Mouse (Mus musculus) adrenal gland, postnatal 4 days (tissue): ENCODE measurements around the gene Ube2l6. TPM values are rescaled to one million over a fixed set of nuclear protein-coding genes. Genes with fewer than 3 reads are reported as not detected.

Experiments
- DNase-seq, 2 experiments: peaks; one replicate each; pipeline ENCODE4 v3.0.0; 2021 to 2022; ENCODE audit warnings: low spot score in 2 of 2, mixed read lengths in 2 of 2
- long read RNA-seq, 2 experiments: library from polyadenylated mRNA; stranded (forward); transcript quantifications; one replicate each; pipeline ENCODE4 v2.0.0; 2021
- total RNA-seq, 2 experiments: library from RNA; stranded (reverse); gene quantifications; 2 replicates each; pipeline ENCODE4 v1.2.3; 2021

Gene Ube2l6
- total RNA-seq, result 10 to 100 TPM; 31.1 to 35.4 TPM
- long read RNA-seq, experiment 1, transcript Ube2l6-201 (4 exons, 1,560 nt), result major isoform, 58 of 66 reads
- long read RNA-seq, experiment 1, partial matches to known transcripts, result 1 of 66 reads
- long read RNA-seq, experiment 1, other reads (novel, unspliced or antisense), result 7 of 66 reads
- long read RNA-seq, experiment 2, transcript Ube2l6-201 (4 exons, 1,560 nt), result major isoform, 34 of 35 reads
- long read RNA-seq, experiment 2, partial matches to known transcripts, result 0 of 35 reads
- long read RNA-seq, experiment 2, other reads (novel, unspliced or antisense), result 1 of 35 reads

GRCm38 (mm10) chr2:84798493-84798921 lies at the start of gene Ube2l6:
Gene Ube2l6, plus strand, starts transcription at chr2:84798828.
- DNase-seq, result peak; percentile 32 to 55

DNA sequence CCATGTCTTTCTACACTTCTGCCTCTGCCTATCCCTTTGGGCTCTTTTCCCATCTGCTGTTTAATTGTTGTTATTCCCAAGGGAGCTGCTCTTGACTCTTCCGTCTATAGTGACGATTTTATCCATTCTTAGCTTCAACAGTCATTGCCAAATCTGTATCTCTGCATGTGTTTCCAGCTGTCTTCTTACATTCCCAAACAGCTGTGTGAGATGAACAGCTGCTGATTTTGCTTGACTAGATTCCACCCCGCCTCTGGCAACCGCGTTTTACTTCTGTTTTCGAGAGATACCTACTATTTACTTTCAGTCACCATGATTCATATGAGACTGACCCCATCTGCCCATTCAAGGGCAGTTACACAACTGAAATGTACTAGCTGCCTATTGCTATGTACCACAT lies 48.5 kb upstream of the Ube2l6 start:
- DNase-seq, result no peak

- no peak for DNase-seq
Measured at GRCm38 (mm10) chr2:84756245-84756644, 42.4 kb upstream of the Ube2l6 start.

DNA sequence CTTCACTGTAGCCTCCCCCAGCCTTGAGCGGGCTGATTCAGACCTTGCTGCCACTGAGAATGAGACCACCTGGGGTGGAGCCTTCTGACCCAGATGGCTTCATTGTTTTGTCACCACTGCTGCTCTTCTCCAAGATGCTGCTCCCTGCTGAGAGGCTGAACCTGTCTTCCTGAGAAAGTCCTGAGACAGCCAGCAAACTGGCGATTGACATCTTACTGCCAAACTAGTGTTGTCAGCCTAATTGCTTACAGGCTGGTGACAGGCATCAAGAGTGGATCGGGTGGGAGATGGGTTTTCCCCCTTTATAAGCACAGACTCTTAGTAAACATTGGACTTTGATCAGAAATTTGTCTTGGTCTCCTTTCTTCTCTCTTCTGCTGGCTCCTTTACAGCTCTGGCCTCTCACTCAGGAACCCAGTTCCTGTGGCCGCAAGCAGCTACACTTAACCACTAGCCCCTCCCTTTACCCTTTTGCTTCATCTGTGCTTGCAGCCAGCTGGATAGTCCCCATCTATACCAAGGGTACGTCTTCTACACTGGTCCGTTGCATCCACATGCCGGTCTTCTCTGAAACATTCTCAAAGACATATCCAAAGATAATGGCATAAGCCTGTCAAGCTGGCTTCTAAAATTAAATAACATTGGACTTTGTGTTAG lies 41.5 kb upstream of the Ube2l6 start:
- no peak for DNase-seq

GRCm38 (mm10) chr2:84758542-84759127 lies 40.0 kb upstream of the Ube2l6 start:
- DNase-seq, result no peak

DNA sequence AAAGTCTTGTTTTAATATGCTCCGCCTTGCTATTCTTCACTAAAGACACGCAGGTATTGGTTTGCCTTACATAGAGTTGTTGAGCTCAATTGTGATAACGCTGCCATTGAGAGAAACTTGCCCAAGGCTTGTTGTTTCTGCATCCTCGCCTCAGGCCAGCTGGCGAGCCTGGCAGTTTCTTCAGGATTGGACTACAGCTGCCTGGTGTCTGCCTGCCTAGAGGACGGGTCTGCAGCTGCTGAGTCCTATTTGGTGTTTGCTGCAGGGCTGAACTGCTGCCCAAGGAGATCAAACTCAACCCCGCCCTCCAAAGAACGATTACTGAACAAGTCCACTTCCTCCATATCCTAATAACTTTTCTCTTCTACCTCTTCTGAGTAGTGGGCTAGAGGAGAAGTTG lies 37.9 kb upstream of the Ube2l6 start:
- no peak for DNase-seq

DNA sequence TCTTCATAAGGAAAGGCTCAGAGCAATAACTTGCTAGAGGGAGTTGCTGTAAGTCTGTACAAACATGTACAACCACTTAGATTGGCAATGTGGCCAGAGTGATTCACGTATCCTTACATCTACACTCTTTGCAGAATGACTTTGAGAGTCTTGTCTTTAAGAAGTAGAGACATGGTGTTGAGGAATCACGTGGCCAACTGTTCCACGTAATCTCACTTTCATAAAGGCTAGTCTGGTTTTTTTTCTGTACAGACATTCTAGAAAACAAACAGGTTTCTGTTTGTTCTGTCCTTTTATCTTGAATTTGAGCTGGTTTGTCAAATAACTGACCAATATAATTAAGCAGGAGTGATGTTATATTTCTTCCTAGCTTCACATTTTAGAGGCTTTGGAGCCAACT lies 37.3 kb upstream of the Ube2l6 start:
- no peak for DNase-seq

- DNase-seq, result no peak
Measured at GRCm38 (mm10) chr2:84761840-84762239, 36.8 kb upstream of the Ube2l6 start.

DNA sequence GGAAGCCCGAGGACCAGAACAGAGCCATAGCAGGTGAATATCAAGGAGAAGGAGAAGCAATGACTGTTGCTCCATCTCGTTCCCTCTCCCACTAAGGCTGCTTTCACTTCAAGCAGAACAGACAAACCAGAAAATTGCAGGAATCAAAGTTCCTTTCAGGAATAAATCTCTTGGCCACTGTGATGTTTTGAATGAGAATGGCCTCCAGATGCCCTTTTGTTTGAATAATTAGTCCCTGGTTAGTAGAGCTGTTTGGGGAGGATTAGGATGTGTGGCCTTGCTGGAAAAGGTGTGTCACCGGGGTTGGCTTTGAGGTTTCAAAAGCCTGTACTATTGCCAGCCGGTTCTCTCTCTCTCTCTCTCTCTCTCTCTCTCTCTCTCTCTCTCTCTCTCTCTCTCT lies 36.3 kb upstream of the Ube2l6 start:
- no peak for DNase-seq

DNA sequence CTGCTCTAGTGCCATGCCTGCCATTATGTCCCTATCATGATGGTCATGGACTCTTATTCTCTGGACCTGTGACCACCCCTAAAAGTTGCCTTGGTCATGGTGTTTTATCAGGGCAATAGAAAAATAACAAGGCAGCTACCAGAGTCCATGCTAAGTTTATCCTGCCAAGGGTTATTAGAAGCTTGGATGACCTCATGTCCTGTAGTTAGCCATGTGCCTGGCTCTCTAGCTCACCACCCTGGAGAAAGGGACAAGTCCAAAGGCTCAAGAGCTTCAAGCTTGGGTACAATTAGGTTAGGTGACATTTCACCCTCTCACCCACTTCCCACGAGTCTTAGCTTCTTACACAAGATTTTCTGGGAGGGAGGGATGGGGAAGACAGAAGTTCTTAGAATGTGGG lies 35.8 kb upstream of the Ube2l6 start:
- no peak for DNase-seq

GRCm38 (mm10) chr2:84770501-84770900 lies 28.1 kb upstream of the Ube2l6 start:
- no peak for DNase-seq

DNA sequence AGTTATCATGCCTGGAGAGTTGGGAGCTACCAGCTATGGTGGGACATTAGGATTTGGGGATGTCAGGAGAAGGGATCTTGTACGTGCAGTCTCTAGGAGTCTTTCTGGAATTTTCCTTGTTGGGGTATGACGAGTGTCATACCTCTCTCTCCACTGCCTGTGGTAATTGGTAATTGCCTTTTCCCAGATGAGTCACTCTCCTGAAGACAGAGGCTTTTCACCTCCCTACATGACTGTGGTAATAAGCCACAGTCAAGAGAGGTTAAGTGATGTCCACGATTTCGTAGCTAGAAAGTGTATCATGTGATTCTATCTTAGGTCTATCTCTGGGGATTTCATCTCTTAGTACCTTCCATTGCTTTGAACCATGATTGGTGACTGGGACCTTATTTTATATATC lies 26.2 kb upstream of the Ube2l6 start:
- no peak for DNase-seq

- no peak for DNase-seq
Measured at GRCm38 (mm10) chr2:84773195-84773594, 25.4 kb upstream of the Ube2l6 start.

- peak; percentile 7 to 16 for DNase-seq
Measured at GRCm38 (mm10) chr2:84774751-84775150, 23.9 kb upstream of the Ube2l6 start.

DNA sequence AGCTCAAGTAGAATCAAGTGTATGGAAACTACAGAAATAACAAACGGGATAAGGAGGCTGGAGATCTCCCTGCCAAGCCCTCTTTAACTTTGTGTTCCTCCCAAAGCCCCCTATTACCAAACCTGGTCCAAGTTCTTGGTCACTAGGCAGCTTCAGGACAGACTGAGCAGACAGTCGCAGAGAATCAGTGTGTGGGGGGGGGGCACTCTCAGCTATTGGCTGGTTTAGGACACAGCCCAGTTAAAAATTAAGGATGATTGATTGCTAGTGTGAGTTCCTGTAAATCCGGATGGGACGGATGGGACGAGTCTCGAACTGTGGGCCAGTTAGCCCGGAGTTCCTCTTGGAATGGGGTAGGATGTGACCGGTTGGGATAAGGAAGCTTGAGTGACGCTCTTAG lies 23.4 kb upstream of the Ube2l6 start, which contains the start of gene Serping1:
TSS of gene Serping1 (minus strand) at position 204 of the 400 bp plus-strand sequence.
- no peak for DNase-seq

GRCm38 (mm10) chr2:84775665-84776064 lies 23.0 kb upstream of the Ube2l6 start:
- DNase-seq, result no peak

GRCm38 (mm10) chr2:84777706-84778105 lies 20.9 kb upstream of the Ube2l6 start:
- DNase-seq, result no peak

DNA sequence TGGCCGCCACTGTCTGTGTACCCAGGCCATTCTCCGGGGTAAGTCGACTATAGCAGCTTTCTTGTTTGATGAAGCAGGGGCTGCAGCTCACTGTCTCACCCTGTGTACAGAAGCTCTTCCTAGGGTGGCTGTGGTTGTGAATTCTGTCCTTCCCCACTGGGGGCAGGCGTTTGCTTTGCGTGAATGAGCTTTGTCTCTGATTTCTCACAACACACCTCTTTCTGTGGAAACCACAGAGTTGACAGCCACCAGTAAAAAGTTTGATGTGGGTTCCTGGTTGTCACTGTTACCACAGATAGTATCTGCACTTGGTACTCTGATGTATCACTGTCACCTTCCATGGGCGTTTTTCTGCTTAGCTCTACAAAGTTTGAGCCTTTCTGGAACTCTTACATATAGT lies 19.4 kb upstream of the Ube2l6 start:
- DNase-seq, result no peak

GRCm38 (mm10) chr2:84783315-84783714 lies 15.3 kb upstream of the Ube2l6 start:
- DNase-seq, result no peak

DNA sequence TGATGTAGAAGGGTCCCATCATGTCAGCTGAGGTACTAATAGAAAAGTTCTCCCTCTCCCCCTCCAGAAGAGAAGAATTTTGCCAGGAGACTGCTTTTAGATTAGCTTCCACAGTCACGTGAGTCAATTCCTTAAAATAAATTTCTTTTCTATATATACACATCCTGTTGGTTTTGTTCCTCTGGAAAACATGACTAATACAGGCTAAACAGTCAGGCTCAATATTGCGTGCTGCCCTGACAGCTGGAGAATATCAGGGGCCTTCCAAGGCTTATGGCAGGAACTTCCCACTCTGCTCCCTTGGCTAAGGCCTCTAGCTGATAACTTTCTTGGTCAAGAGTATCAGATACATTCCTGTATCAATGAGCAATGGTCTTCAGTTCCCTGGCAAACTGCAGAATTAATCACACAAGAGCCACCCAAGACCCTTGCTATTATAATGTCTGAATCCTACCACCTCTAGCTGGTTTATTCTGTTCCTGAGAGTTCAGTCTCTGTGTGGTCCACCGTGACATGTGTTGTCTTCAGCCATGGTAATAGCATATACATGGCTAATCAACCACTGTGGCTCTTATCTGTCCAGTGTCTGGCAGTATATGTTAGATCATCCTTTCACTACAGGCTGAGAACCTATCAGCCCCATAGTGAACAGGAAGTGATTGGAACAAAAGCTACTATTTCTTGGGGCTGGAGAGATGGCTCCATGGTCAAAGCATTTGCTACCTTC lies 14.6 kb upstream of the Ube2l6 start:
- no peak for DNase-seq

DNA sequence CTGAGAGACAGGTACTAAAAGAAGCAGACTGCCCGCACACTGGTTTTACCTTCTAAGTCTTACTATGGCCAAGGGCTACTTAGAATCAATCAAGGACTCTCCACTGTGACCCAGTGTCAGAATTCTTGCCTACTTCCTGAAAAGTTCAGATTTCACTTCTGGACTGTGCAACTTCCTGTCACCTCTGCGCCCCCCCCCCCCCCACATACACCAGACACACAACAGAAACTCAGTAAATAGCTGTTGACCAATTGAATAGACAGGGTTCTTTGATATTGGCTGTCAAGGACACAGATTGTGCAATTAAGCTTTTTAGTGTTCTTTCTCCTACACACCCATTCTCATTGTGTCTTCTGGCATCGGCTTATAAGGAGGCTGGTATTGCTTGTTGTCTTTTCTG lies 10.3 kb upstream of the Ube2l6 start:
- DNase-seq, result no peak

GRCm38 (mm10) chr2:84790418-84790817 lies 8.2 kb upstream of the Ube2l6 start:
- no peak for DNase-seq
